Mouse (Mus musculus) stomach, postnatal 0 days (tissue): ENCODE measurements around the gene Caly. TPM values are rescaled to one million over a fixed set of nuclear protein-coding genes. Genes with fewer than 3 reads are reported as not detected.

Experiments used
- ATAC-seq: fragments of 200-750 bp; cut with Nextera tagmentation; 2 replicates; pipeline ENCODE4 v1.8.0; 2017; ENCODE audit not compliant: low FRiP score, low TSS enrichment
- DNase-seq: peaks from one replicate; pipeline ENCODE4 v3.0.0-alpha.2; 2016; ENCODE audit warnings: low spot score
- H3K27ac ChIP-seq: fragments of 300-500 bp; sonication (generic); replicated peaks from 2 replicates; pipeline ENCODE4 v1.5.1; 2014; ENCODE audit warnings: mild to moderate bottlenecking, control low read depth
- H3K27me3 ChIP-seq: fragments of 300-500 bp; sonication (generic); 2 replicates; pipeline ENCODE4 v1.6.1; 2014; ENCODE audit warnings: low read length; ENCODE audit not compliant: control insufficient read depth, insufficient read depth
- H3K36me3 ChIP-seq: fragments of 300-500 bp; sonication (generic); 2 replicates; pipeline ENCODE4 v1.6.1; 2014; ENCODE audit warnings: low read length, mixed read lengths; ENCODE audit not compliant: control insufficient read depth, insufficient read depth
- H3K4me1 ChIP-seq: fragments of 300-500 bp; sonication (generic); replicated peaks from 2 replicates; pipeline ENCODE4 v1.6.1; 2014; ENCODE audit warnings: antibody characterized with exemption; ENCODE audit not compliant: control insufficient read depth, insufficient read depth
- H3K4me2 ChIP-seq: fragments of 300-500 bp; sonication (generic); replicated peaks from 2 replicates; pipeline ENCODE4 v1.6.1; 2014; ENCODE audit warnings: low read depth, mild to moderate bottlenecking, control low read depth, moderate library complexity
- H3K4me3 ChIP-seq: fragments of 300-500 bp; sonication (generic); 2 replicates; pipeline ENCODE4 v1.5.1; 2014; ENCODE audit warnings: low read depth, low read length, control low read depth
- H3K9ac ChIP-seq: fragments of 300-500 bp; sonication (generic); 2 replicates; pipeline ENCODE4 v1.6.1; 2014; ENCODE audit warnings: mild to moderate bottlenecking, low read length, control low read depth, mixed read lengths
- H3K9me3 ChIP-seq: fragments of 300-500 bp; sonication (generic); 2 replicates; pipeline ENCODE4 v1.6.1; 2016; ENCODE audit warnings: low read length; ENCODE audit not compliant: control insufficient read depth
- CTCF ChIP-seq: IDR thresholded peaks from 2 replicates; pipeline ENCODE4 v1.5.1; 2016; ENCODE audit warnings: antibody characterized with exemption, low read depth, mild to moderate bottlenecking, moderate library complexity
- EP300 ChIP-seq: optimal IDR thresholded peaks from 2 replicates; pipeline ENCODE3; 2016; ENCODE audit warnings: antibody characterized with exemption
- WGBS: fragments of 180-500 bp; shearing (Covaris S2); extraction: QIAGEN DNeasy Blood & Tissue Kit; methylation state at CpG from one replicate; pipeline ENCODE4 v1.1.7; 2014; 5-methylcytosine and 5-hydroxymethylcytosine counted together
- polyA plus RNA-seq: library from polyadenylated mRNA; unstranded; fragments of >200 nt; fragmentation: Nextera tagmentation; extraction: Ambion mirVana; gene quantifications from 2 replicates; pipeline ENCODE4 v1.2.1, GENCODE M21; 2015

Gene Caly
- polyA plus RNA-seq, 1 experiment from 2014 or later, result 4.5 TPM

DNA sequence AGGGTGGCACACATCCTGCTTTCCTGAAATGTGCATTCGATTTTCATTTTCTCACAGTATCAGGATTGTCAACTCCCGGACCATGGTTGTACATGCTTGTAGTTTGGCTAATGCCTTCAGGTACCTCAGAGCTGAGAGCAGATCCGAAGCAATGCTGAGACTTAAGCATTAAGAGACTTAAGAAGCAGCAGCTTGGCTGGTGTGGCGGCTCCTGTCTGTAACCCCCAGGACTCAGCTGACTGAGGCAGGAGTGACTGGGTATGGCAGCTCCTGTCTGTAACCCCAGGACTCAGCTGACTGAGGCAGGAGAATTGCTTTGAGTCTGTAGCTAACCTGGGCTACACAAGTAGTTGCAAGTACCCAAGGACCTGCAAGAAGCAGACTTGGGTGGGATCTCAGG is 36.8 kb downstream of the Caly start:
- Histone ChIP-seq H3K9me3 (no peaks in the 10 kb centered on the region), H3K4me1 (no peaks in the 10 kb centered on the region; the same call in 1 of the 2 replicates), H3K27ac (no peak overlapping the region), H3K27me3 (peaks cover 22% of the 10 kb centered on the region; the same call in 1 of the 2 replicates), H3K9ac (no peak overlapping the region), H3K36me3 (no peaks in the 10 kb centered on the region), H3K4me3 (no peak overlapping the region), H3K4me2 (no peak overlapping the region)
- TF ChIP-seq EP300 (no peak), CTCF (no peak)
- 71% methylated on average over 4 of the region's 4 CpGs for WGBS
- DNase-seq, result no peak
- no peak for ATAC-seq

- H3K4me2 ChIP-seq, result no peak overlapping the region
- no peaks in the 10 kb centered on the region for H3K4me1 ChIP-seq
- H3K9me3 ChIP-seq, result no peaks in the 10 kb centered on the region
- 49% methylated on average over 3 of the region's 3 CpGs for WGBS
- no peak overlapping the region for H3K9ac ChIP-seq
- H3K27ac ChIP-seq, result no peak overlapping the region
- H3K27me3 ChIP-seq, result peaks cover 12% of the 10 kb centered on the region; the same call in 1 of the 2 replicates
- no peaks in the 10 kb centered on the region for H3K36me3 ChIP-seq
- no peak for TF ChIP-seq EP300
- TF ChIP-seq CTCF, result no peak
- no peak overlapping the region for H3K4me3 ChIP-seq
- no peak for ATAC-seq
- no peak for DNase-seq
Observed at GRCm38 (mm10) chr7:140042728-140043127, 39.6 kb downstream of the Caly start.

DNA sequence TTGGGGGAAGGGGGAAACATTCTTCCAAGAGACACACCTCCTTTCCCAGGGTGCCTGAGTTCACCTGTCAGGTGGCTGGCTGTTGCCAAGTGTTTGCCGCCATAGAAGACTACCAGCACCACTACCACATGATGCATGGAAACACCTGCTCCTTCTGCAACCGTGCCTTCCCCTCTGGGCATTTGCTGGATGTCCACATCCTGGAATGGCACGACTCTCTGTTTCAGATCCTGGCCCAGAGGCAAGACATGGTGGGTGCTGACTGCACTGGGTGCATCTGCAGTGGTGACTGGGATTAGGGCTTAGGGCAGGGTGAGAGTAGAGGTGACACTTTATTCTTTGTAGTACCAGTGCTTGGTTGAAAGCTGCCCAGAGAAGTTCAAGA is 45.2 kb downstream of the Caly start:
- Histone ChIP-seq H3K9ac (no peak overlapping the region; the same call in 1 of the 2 replicates), H3K4me3 (peak overlapping the region; percentile 76), H3K36me3 (peaks cover 6% of the 10 kb centered on the region; the same call in 1 of the 2 replicates), H3K27ac (no peak overlapping the region), H3K9me3 (no peaks in the 10 kb centered on the region), H3K4me1 (peaks cover 3% of the 10 kb centered on the region; the same call in 1 of the 2 replicates), H3K27me3 (no peaks in the 10 kb centered on the region), H3K4me2 (peak overlapping the region; percentile 88)
- WGBS, result 43% methylated on average over 3 of the region's 3 CpGs
- DNase-seq (peak; percentile 18), ATAC-seq (no peak)
- TF ChIP-seq CTCF, result no peak

- peak within 1 kb of the TSS; percentile 88 for H3K9ac ChIP-seq
- H3K4me1 ChIP-seq, result peaks cover 3% of the 10 kb centered on the region; the same call in 1 of the 2 replicates
- WGBS, result under 1% methylated on average over 69 of the region's 69 CpGs
- H3K4me3 ChIP-seq, result peak within 1 kb of the TSS; percentile 76
- peak; percentile 99 for ATAC-seq
- peak within 1 kb of the TSS; percentile 88 for H3K27ac ChIP-seq
- peak; percentile 98 for DNase-seq
- no peak for TF ChIP-seq EP300
- TF ChIP-seq CTCF, result no peak
- H3K27me3 ChIP-seq, result no peaks in the 10 kb centered on the region
- H3K9me3 ChIP-seq, result no peaks in the 10 kb centered on the region
- peaks cover 6% of the 10 kb centered on the region; the same call in 1 of the 2 replicates for H3K36me3 ChIP-seq
- H3K4me2 ChIP-seq, result peak within 1 kb of the TSS; percentile 88
Observed at GRCm38 (mm10) chr7:140036281-140037170, 45.8 kb downstream of the Caly start, which contains the start of the genes Zfp511 and Tubgcp2. TSS of gene Zfp511 (plus strand) at chr7:140036391. TSS of gene Tubgcp2 (minus strand) at chr7:140036669.

DNA sequence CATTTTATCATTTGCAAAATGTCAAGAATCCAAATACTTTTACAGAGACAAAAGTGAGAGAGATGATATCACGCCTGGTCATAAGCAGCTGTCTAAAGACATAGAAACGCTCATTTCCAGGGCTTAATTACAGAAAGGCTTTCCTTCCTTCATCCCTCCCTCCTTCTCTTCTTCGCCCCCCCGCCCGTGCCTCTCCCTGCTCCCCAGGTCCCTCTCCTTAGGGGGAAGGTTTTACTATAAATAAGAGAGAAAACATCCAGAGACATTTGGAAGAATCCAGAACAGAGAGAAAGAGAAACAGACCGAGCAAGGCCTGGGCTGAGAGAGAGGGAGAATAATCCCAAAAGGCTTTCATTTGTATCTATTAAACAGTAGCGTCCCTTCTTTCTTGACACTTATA is 46.9 kb downstream of the Caly start:
- Histone ChIP-seq H3K4me1 (peaks cover 3% of the 10 kb centered on the region; the same call in 1 of the 2 replicates), H3K9me3 (no peaks in the 10 kb centered on the region), H3K27ac (peak overlapping the region; percentile 88), H3K9ac (peak overlapping the region; percentile 88), H3K4me2 (peak overlapping the region; percentile 88), H3K36me3 (peaks cover 7% of the 10 kb centered on the region), H3K27me3 (no peaks in the 10 kb centered on the region), H3K4me3 (peak overlapping the region; percentile 76)
- ATAC-seq (no peak), DNase-seq (no peak)
- TF ChIP-seq EP300, result no peak
- TF ChIP-seq CTCF, result no peak
- 7% methylated on average over 7 of the region's 7 CpGs for WGBS

GRCm38 (mm10) chr7:140033386-140033785 is 49.0 kb downstream of the Caly start:
- no peak overlapping the region for H3K4me3 ChIP-seq
- TF ChIP-seq CTCF (no peak), EP300 (no peak)
- H3K4me2 ChIP-seq, result no peak overlapping the region
- H3K27me3 ChIP-seq, result no peaks in the 10 kb centered on the region
- whole genome bisulfite sequencing, result 96% methylated on average over 9 of the region's 9 CpGs
- no peak for ATAC-seq
- no peak overlapping the region for H3K27ac ChIP-seq
- peaks cover 3% of the 10 kb centered on the region; the same call in 1 of the 2 replicates for H3K4me1 ChIP-seq
- peaks cover 22% of the 10 kb centered on the region for H3K36me3 ChIP-seq
- H3K9ac ChIP-seq, result no peak overlapping the region
- DNase-seq, result no peak
- no peaks in the 10 kb centered on the region for H3K9me3 ChIP-seq
